Mouse (Mus musculus) liver, embryonic 14.5 days (tissue): ENCODE measurements around the gene Hspa1b. TPM values are rescaled to one million over a fixed set of nuclear protein-coding genes. Genes with fewer than 3 reads are reported as not detected.

ENCODE experiments used
- ATAC-seq: fragments of 200-750 bp; cut with Nextera tagmentation; 2 replicates; pipeline ENCODE4 v1.8.0; 2017; ENCODE audit warnings: moderate number of reproducible peaks, mild to moderate bottlenecking, moderate library complexity; ENCODE audit not compliant: insufficient read depth
- DNase-seq, 3 experiments: peaks; one replicate each; pipeline ENCODE4 v3.0.0-alpha.2; 2012 to 2013; ENCODE audit warnings: low read depth in 3 of 3, low spot score in 3 of 3
- H3K27ac ChIP-seq: fragments of 300-500 bp; sonication (generic); 2 replicates; pipeline ENCODE4 v1.5.1; 2014; ENCODE audit warnings: moderate library complexity, mild to moderate bottlenecking, control low read depth, inconsistent platforms
- H3K27me3 ChIP-seq: fragments of 300-500 bp; sonication (generic); 2 replicates; pipeline ENCODE4 v1.6.1; 2014; ENCODE audit warnings: mild to moderate bottlenecking, low read length, moderate library complexity; ENCODE audit not compliant: control insufficient read depth, insufficient read depth
- H3K36me3 ChIP-seq: fragments of 300-500 bp; sonication (generic); replicated peaks from 2 replicates; pipeline ENCODE4 v1.6.1; 2014; ENCODE audit warnings: low read depth; ENCODE audit not compliant: control insufficient read depth, insufficient read depth
- H3K4me1 ChIP-seq, 2 experiments: fragments of 200-500 bp in 1 of 2; fragments of 300-500 bp in 1 of 2; sonication (generic) in 1 of 2; replicated peaks; 2 replicates each; pipeline ENCODE4 v1.6.1; 2012 to 2014; ENCODE audit warnings: antibody characterized with exemption in 1 of 2, inconsistent platforms in 1 of 2, low read length in 1 of 2; ENCODE audit not compliant: control insufficient read depth in 2 of 2, insufficient read depth in 2 of 2
- H3K4me2 ChIP-seq: fragments of 300-500 bp; sonication (generic); 2 replicates; pipeline ENCODE4 v1.6.1; 2014; ENCODE audit warnings: low read depth, mild to moderate bottlenecking, control low read depth, moderate library complexity
- H3K4me3 ChIP-seq, 2 experiments: fragments of 200-500 bp in 1 of 2; fragments of 300-500 bp in 1 of 2; sonication (generic) in 1 of 2; 2 replicates each; pipeline ENCODE4 v1.5.1; 2012 to 2014; ENCODE audit warnings: low read depth in 2 of 2, low read length in 2 of 2, mild to moderate bottlenecking in 2 of 2, control low read depth in 1 of 2, inconsistent platforms in 1 of 2, moderate library complexity in 1 of 2; ENCODE audit not compliant: insufficient read depth in 1 of 2
- H3K9ac ChIP-seq: fragments of 300-500 bp; sonication (generic); replicated peaks from 2 replicates; pipeline ENCODE4 v1.6.1; 2014; ENCODE audit warnings: mild to moderate bottlenecking, control low read depth, moderate library complexity
- H3K9me3 ChIP-seq: fragments of 300-500 bp; sonication (generic); 2 replicates; pipeline ENCODE4 v1.6.1; 2016; ENCODE audit warnings: low read length, mixed read lengths; ENCODE audit not compliant: control insufficient read depth
- CTCF ChIP-seq: IDR thresholded peaks from 2 replicates; pipeline ENCODE4 v1.5.1; 2016; ENCODE audit warnings: antibody characterized with exemption, low read depth, control low read depth
- EP300 ChIP-seq: IDR thresholded peaks from 2 replicates; pipeline ENCODE4 v1.6.1; 2016; ENCODE audit warnings: antibody characterized with exemption, low read depth
- WGBS: fragments of 180-500 bp; shearing (Covaris S2); extraction: QIAGEN DNeasy Blood & Tissue Kit; methylation state at CpG from one replicate; pipeline ENCODE4 v1.1.7; 2014; ENCODE audit not compliant: insufficient replicate concordance; 5-methylcytosine and 5-hydroxymethylcytosine counted together
- polyA plus RNA-seq, 2 experiments: library from polyadenylated mRNA; depleted of rRNA in 1 of 2; stranded (reverse) in 1 of 2; unstranded in 1 of 2; fragments of >200 nt; fragmentation: Nextera tagmentation in 1 of 2; extraction: Ambion mirVana in 1 of 2; gene quantifications; 2 replicates each; pipeline versions ENCODE4 v1.2.1 to v1.2.3; 2012 to 2014

Hspa1b gene
- polyA plus RNA-seq, 2 experiments = 1.5 TPM; not detected in 1

- Histone ChIP-seq H3K9me3 (no peaks in the 10 kb centered on the region), H3K36me3 (peaks cover 5% of the 10 kb centered on the region), H3K4me3 (no peak overlapping the region), H3K4me2 (no peak overlapping the region), H3K27me3 (no peaks in the 10 kb centered on the region), H3K27ac (no peak overlapping the region), H3K9ac (no peak overlapping the region), H3K4me1 (0 out of 4 replicates have a peak, but pooled peaks cover 0 to 3% of the 10 kb centered on the region in 2 experiments)
- WGBS = 56% methylated on average over 9 of the region's 9 CpGs
- ATAC-seq (no peak), DNase-seq (no peak)
- TF ChIP-seq CTCF = no peak
Measured at GRCm38 (mm10) chr17:34917188-34917587, 41.9 kb downstream of the Hspa1b start.

- DNase-seq (no peak), ATAC-seq (no peak)
- H3K4me3 ChIP-seq = no peak overlapping the region
- TF ChIP-seq CTCF (no peak), EP300 (no peak)
- H3K4me2 ChIP-seq = no peak overlapping the region
- H3K27ac ChIP-seq = no peak overlapping the region
- no peak overlapping the region for H3K9ac ChIP-seq
- H3K27me3 ChIP-seq = no peaks in the 10 kb centered on the region
- WGBS = 68% methylated on average over 5 of the region's 5 CpGs
- H3K4me1 ChIP-seq = 0 out of 4 replicates have a peak, but pooled peaks cover 0 to 3% of the 10 kb centered on the region in 2 experiments
- no peaks in the 10 kb centered on the region for H3K9me3 ChIP-seq
- H3K36me3 ChIP-seq = peaks cover 5% of the 10 kb centered on the region
Measured at GRCm38 (mm10) chr17:34916316-34916715, 42.7 kb downstream of the Hspa1b start.

GRCm38 (mm10) chr17:34915410-34915831 lies 43.6 kb downstream of the Hspa1b start:
- no peaks in the 10 kb centered on the region for H3K27me3 ChIP-seq
- H3K9me3 ChIP-seq = no peaks in the 10 kb centered on the region
- ATAC-seq = peak; percentile 40; the same call in 1 of the 2 replicates
- H3K4me1 ChIP-seq = 0 out of 4 replicates have a peak, but pooled peaks cover 0 to 3% of the 10 kb centered on the region in 2 experiments
- H3K36me3 ChIP-seq = peaks cover 5% of the 10 kb centered on the region
- TF ChIP-seq CTCF (peak; percentile 52), EP300 (no peak)
- no peak overlapping the region for H3K4me3 ChIP-seq
- no peak for DNase-seq
- no peak overlapping the region for H3K4me2 ChIP-seq
- WGBS = 10% methylated on average over 11 of the region's 11 CpGs
- no peak overlapping the region for H3K27ac ChIP-seq
- H3K9ac ChIP-seq = no peak overlapping the region

GRCm38 (mm10) chr17:34913930-34914665 lies 44.9 kb downstream of the Hspa1b start, which contains the start of gene Slc44a4:
Slc44a4 (plus strand) TSS chr17:34914466.
- no peak within 1 kb of the TSS for H3K9ac ChIP-seq
- no peak within 1 kb of the TSS for H3K27ac ChIP-seq
- DNase-seq = no peak
- 0 out of 4 replicates have a peak, but pooled peaks cover 0 to 3% of the 10 kb centered on the region in 2 experiments for H3K4me1 ChIP-seq
- H3K27me3 ChIP-seq = no peaks in the 10 kb centered on the region
- peaks cover 7% of the 10 kb centered on the region for H3K36me3 ChIP-seq
- WGBS = 42% methylated on average over 18 of the region's 18 CpGs
- H3K9me3 ChIP-seq = no peaks in the 10 kb centered on the region
- no peak within 1 kb of the TSS for H3K4me2 ChIP-seq
- TF ChIP-seq EP300 = no peak
- TF ChIP-seq CTCF = no peak
- ATAC-seq = no peak
- H3K4me3 ChIP-seq = no peak within 1 kb of the TSS

GRCm38 (mm10) chr17:34911945-34912351 lies 47.1 kb downstream of the Hspa1b start:
- H3K4me2 ChIP-seq = no peak overlapping the region
- no peaks in the 10 kb centered on the region for H3K9me3 ChIP-seq
- H3K9ac ChIP-seq = no peak overlapping the region
- no peak overlapping the region for H3K27ac ChIP-seq
- peaks cover 17% of the 10 kb centered on the region for H3K36me3 ChIP-seq
- 43% methylated on average over 5 of the region's 5 CpGs for WGBS
- H3K4me3 ChIP-seq = no peak overlapping the region
- no peaks in the 10 kb centered on the region for H3K27me3 ChIP-seq
- peak; percentile 65; the same call in 1 of the 2 replicates for ATAC-seq
- no peaks in the 10 kb centered on the region for H3K4me1 ChIP-seq
- peak; percentile 54 to 65 (median 58) for DNase-seq
- TF ChIP-seq CTCF (peak; percentile 99), EP300 (no peak)
